Mouse (Mus musculus) neural tube, embryonic 15.5 days (tissue): ENCODE measurements at regions not wholly inside any gene's neighbourhood (a gene's known extent, or its start where the extent isn't known, plus 50 kb on each side); places are given as distances from the start of the nearest gene placed in this dataset.

ENCODE experiments used
- ATAC-seq: fragments of 200-750 bp; cut with Nextera tagmentation; 2 replicates; pipeline ENCODE4 v1.8.0; 2017; ENCODE audit warnings: mild to moderate bottlenecking, moderate TSS enrichment, moderate library complexity; ENCODE audit not compliant: low FRiP score
- H3K27ac ChIP-seq: fragments of 300-500 bp; sonication (generic); replicated peaks from 2 replicates; pipeline ENCODE4 v1.5.1; 2015; ENCODE audit warnings: mild to moderate bottlenecking, inconsistent platforms
- H3K27me3 ChIP-seq: fragments of 300-500 bp; sonication (generic); replicated peaks from 2 replicates; pipeline ENCODE4 v1.6.1; 2015; ENCODE audit warnings: inconsistent platforms
- H3K36me3 ChIP-seq: fragments of 300-500 bp; sonication (generic); 2 replicates; pipeline ENCODE4 v1.6.1; 2015; ENCODE audit warnings: inconsistent platforms
- H3K4me1 ChIP-seq: fragments of 300-500 bp; sonication (generic); 2 replicates; pipeline ENCODE4 v1.6.1; 2015; ENCODE audit warnings: inconsistent platforms
- H3K4me2 ChIP-seq: fragments of 300-500 bp; sonication (generic); 2 replicates; pipeline ENCODE4 v1.6.1; 2015; ENCODE audit warnings: inconsistent platforms, mild to moderate bottlenecking, moderate library complexity
- H3K4me3 ChIP-seq: fragments of 300-500 bp; sonication (generic); replicated peaks from 2 replicates; pipeline ENCODE4 v1.5.1; 2015; ENCODE audit warnings: mild to moderate bottlenecking, inconsistent platforms
- H3K9ac ChIP-seq: fragments of 300-500 bp; sonication (generic); replicated peaks from 2 replicates; pipeline ENCODE4 v1.6.1; 2015; ENCODE audit warnings: mild to moderate bottlenecking, inconsistent platforms
- H3K9me3 ChIP-seq: fragments of 300-500 bp; sonication (generic); replicated peaks from 2 replicates; pipeline ENCODE4 v1.6.1; 2016; ENCODE audit warnings: inconsistent platforms
- WGBS: fragments of 180-500 bp; shearing (Covaris S2); methylation state at CpG from one replicate; pipeline ENCODE4 v1.1.7; 2015; ENCODE audit warnings: mixed read lengths; 5-methylcytosine and 5-hydroxymethylcytosine counted together

GRCm38 (mm10) chr4:137189058-137189457 is 88.2 kb upstream of the Wnt4 start:
- H3K9ac ChIP-seq: no peak overlapping the region
- peaks cover 25% of the 10 kb centered on the region for H3K4me1 ChIP-seq
- no peak overlapping the region for H3K4me2 ChIP-seq
- no peak overlapping the region for H3K27ac ChIP-seq
- no peak overlapping the region for H3K4me3 ChIP-seq
- H3K36me3 ChIP-seq: no peaks in the 10 kb centered on the region
- H3K27me3 ChIP-seq: no peaks in the 10 kb centered on the region
- no peak for ATAC-seq
- H3K9me3 ChIP-seq: no peaks in the 10 kb centered on the region
- 65% methylated on average over 6 of the region's 6 CpGs for WGBS

GRCm38 (mm10) chr4:137187592-137187991 is 89.7 kb upstream of the Wnt4 start:
- Histone ChIP-seq H3K4me3 (no peak overlapping the region), H3K9me3 (no peaks in the 10 kb centered on the region), H3K9ac (no peak overlapping the region), H3K27ac (no peak overlapping the region), H3K4me1 (peaks cover 32% of the 10 kb centered on the region), H3K27me3 (no peaks in the 10 kb centered on the region), H3K4me2 (no peak overlapping the region), H3K36me3 (no peaks in the 10 kb centered on the region)
- 83% methylated on average over 3 of the region's 3 CpGs for WGBS
- ATAC-seq: no peak

- Histone ChIP-seq H3K4me3 (no peak overlapping the region), H3K4me1 (peaks cover 32% of the 10 kb centered on the region), H3K27ac (no peak overlapping the region), H3K9ac (no peak overlapping the region), H3K27me3 (no peaks in the 10 kb centered on the region), H3K9me3 (no peaks in the 10 kb centered on the region), H3K4me2 (no peak overlapping the region), H3K36me3 (no peaks in the 10 kb centered on the region)
- ATAC-seq: no peak
- 80% methylated on average over 9 of the region's 9 CpGs for WGBS
These were observed 90.2 kb upstream of the Wnt4 start for GRCm38 (mm10) chr4:137187051-137187450.

- Histone ChIP-seq H3K9ac (no peak overlapping the region), H3K27me3 (no peaks in the 10 kb centered on the region), H3K9me3 (no peaks in the 10 kb centered on the region), H3K4me3 (no peak overlapping the region), H3K4me1 (peaks cover 21% of the 10 kb centered on the region), H3K4me2 (no peak overlapping the region), H3K27ac (no peak overlapping the region), H3K36me3 (no peaks in the 10 kb centered on the region)
- WGBS: 95% methylated on average over 4 of the region's 4 CpGs
- ATAC-seq: no peak
These were observed 92.3 kb upstream of the Wnt4 start for GRCm38 (mm10) chr4:137185001-137185400.

GRCm38 (mm10) chr4:137183181-137183850 is 94.0 kb upstream of the Wnt4 start:
- no peaks in the 10 kb centered on the region for H3K9me3 ChIP-seq
- no peak overlapping the region for H3K4me2 ChIP-seq
- no peaks in the 10 kb centered on the region for H3K36me3 ChIP-seq
- ATAC-seq: no peak
- 58% methylated on average over 10 of the region's 10 CpGs for WGBS
- peaks cover 23% of the 10 kb centered on the region for H3K4me1 ChIP-seq
- H3K27ac ChIP-seq: no peak overlapping the region
- H3K4me3 ChIP-seq: no peak overlapping the region
- no peak overlapping the region for H3K9ac ChIP-seq
- no peaks in the 10 kb centered on the region for H3K27me3 ChIP-seq

- H3K4me3 ChIP-seq: no peak overlapping the region
- 78% methylated on average over 14 of the region's 14 CpGs for WGBS
These were observed 94.7 kb upstream of the Wnt4 start for GRCm38 (mm10) chr4:137182547-137182946.

GRCm38 (mm10) chr4:137181252-137181651 is 96.0 kb upstream of the Wnt4 start:
- Histone ChIP-seq H3K9me3 (no peaks in the 10 kb centered on the region), H3K4me3 (no peak overlapping the region), H3K9ac (no peak overlapping the region), H3K36me3 (no peaks in the 10 kb centered on the region), H3K4me1 (peaks cover 23% of the 10 kb centered on the region), H3K27me3 (no peaks in the 10 kb centered on the region), H3K27ac (no peak overlapping the region), H3K4me2 (no peak overlapping the region)
- no peak for ATAC-seq
- 69% methylated on average over 8 of the region's 8 CpGs for WGBS

More at GRCm38 (mm10) chr4:137182547-137182946, 94.7 kb upstream of the Wnt4 start:
- no peak for ATAC-seq
- H3K9me3 ChIP-seq: no peaks in the 10 kb centered on the region
- H3K36me3 ChIP-seq: no peaks in the 10 kb centered on the region
- H3K9ac ChIP-seq: no peak overlapping the region
- H3K27ac ChIP-seq: no peak overlapping the region
- H3K4me2 ChIP-seq: no peak overlapping the region
- H3K4me1 ChIP-seq: peaks cover 23% of the 10 kb centered on the region
- no peaks in the 10 kb centered on the region for H3K27me3 ChIP-seq

GRCm38 (mm10) chr4:137180083-137180482 is 97.2 kb upstream of the Wnt4 start:
- no peak overlapping the region for H3K27ac ChIP-seq
- H3K4me2 ChIP-seq: no peak overlapping the region
- H3K9me3 ChIP-seq: no peaks in the 10 kb centered on the region
- no peaks in the 10 kb centered on the region for H3K27me3 ChIP-seq
- ATAC-seq: no peak
- H3K4me3 ChIP-seq: no peak overlapping the region
- H3K36me3 ChIP-seq: no peaks in the 10 kb centered on the region
- no peak overlapping the region for H3K9ac ChIP-seq
- WGBS: 87% methylated on average over 2 of the region's 2 CpGs
- H3K4me1 ChIP-seq: peaks cover 23% of the 10 kb centered on the region

GRCm38 (mm10) chr4:137178833-137179232 is 98.5 kb upstream of the Wnt4 start:
- H3K27ac ChIP-seq: no peak overlapping the region
- H3K9ac ChIP-seq: no peak overlapping the region
- ATAC-seq: no peak
- no peak overlapping the region for H3K4me3 ChIP-seq
- H3K27me3 ChIP-seq: no peaks in the 10 kb centered on the region
- no peaks in the 10 kb centered on the region for H3K36me3 ChIP-seq
- H3K4me2 ChIP-seq: no peak overlapping the region
- WGBS: 63% methylated on average over 3 of the region's 3 CpGs
- H3K4me1 ChIP-seq: peaks cover 14% of the 10 kb centered on the region
- no peaks in the 10 kb centered on the region for H3K9me3 ChIP-seq

GRCm38 (mm10) chr4:137164933-137165332 is 112.4 kb upstream of the Wnt4 start:
- WGBS: 35% methylated on average over 9 of the region's 9 CpGs
- peak overlapping the region; percentile 22 for H3K4me3 ChIP-seq
- no peaks in the 10 kb centered on the region for H3K9me3 ChIP-seq
- H3K27ac ChIP-seq: no peak overlapping the region
- peak; percentile 59 for ATAC-seq
- no peak overlapping the region for H3K9ac ChIP-seq
- H3K4me1 ChIP-seq: peaks cover 9% of the 10 kb centered on the region
- peaks cover 11% of the 10 kb centered on the region; the same call in 1 of the 2 replicates for H3K27me3 ChIP-seq
- H3K36me3 ChIP-seq: no peaks in the 10 kb centered on the region
- peak overlapping the region; percentile 51 for H3K4me2 ChIP-seq

GRCm38 (mm10) chr4:137164429-137164828 is 112.9 kb upstream of the Wnt4 start:
- WGBS: 4% methylated on average over 12 of the region's 12 CpGs
- Histone ChIP-seq H3K4me2 (peak overlapping the region; percentile 51), H3K36me3 (no peaks in the 10 kb centered on the region), H3K4me3 (peak overlapping the region; percentile 22), H3K27ac (no peak overlapping the region), H3K4me1 (peaks cover 9% of the 10 kb centered on the region), H3K9ac (no peak overlapping the region), H3K9me3 (no peaks in the 10 kb centered on the region), H3K27me3 (peaks cover 11% of the 10 kb centered on the region; the same call in 1 of the 2 replicates)
- ATAC-seq: peak; percentile 69

- Histone ChIP-seq H3K9ac (no peak overlapping the region), H3K4me1 (peaks cover 9% of the 10 kb centered on the region), H3K36me3 (no peaks in the 10 kb centered on the region), H3K4me3 (no peak overlapping the region), H3K9me3 (no peaks in the 10 kb centered on the region), H3K4me2 (no peak overlapping the region), H3K27ac (no peak overlapping the region), H3K27me3 (peaks cover 11% of the 10 kb centered on the region; the same call in 1 of the 2 replicates)
- no peak for ATAC-seq
- 68% methylated on average over 12 of the region's 12 CpGs for WGBS
These were observed 113.3 kb upstream of the Wnt4 start for GRCm38 (mm10) chr4:137163962-137164361.
